Mouse (Mus musculus): ENCODE data around the gene Stk17b.
"Not testable (repeated sequence)": the region's sequence is repeated elsewhere in the genome, so short reads cannot be mapped to it uniquely, and the experiment has no call there.

DNA sequence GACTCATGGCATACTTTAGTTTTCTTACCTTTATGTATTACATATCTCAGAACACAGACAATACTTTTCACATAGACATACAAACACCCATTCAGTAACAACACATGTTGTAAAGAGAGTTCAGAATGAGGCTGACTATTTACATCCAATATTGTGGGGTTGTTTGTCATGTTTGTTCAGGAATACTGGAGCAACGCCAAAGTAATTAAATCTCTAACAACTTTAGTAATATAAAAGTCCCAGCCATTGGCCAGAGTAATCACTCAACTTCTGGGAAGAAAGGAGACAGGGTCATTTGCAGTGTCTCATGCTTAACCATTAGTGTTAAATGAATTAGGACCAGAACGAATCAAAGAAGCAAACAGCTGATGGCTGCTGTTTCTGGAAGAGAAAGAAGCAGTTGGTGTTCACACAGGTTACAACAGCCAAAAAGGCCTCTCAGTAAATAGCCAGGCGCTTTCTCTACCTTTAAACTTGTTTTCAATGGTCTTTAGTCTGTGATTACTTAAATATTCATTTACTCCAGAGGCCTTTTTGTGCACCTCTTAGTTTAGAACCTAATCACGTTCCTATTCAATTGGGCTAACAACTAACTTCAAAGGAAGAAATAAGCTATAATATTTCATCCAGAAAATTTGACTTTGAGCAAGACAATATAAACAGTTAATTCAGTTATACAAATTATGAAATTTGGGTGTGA, 44.8 kb downstream of the Stk17b start:
- not testable (repeated sequence) for TF ChIP-seq ZNF384 (IDR thresholded peaks at IDR 0.05; ENCODE audit: low read depth, low read length); CHD2 (IDR thresholded peaks at IDR 0.05; ENCODE audit: low read depth, low read length); MAFK (IDR thresholded peaks at IDR 0.05; ENCODE audit: insufficient read depth, low read depth, low read length)
